ENCODE assay signal across 16 mouse cellular contexts in genomic region chr11:32244617-32245016, GRCm38 (mm10). TPM values are rescaled to one million over a fixed set of nuclear protein-coding genes. Genes with fewer than 3 reads are reported as not detected.
DNase-seq lines count a peak whose midpoint lies in the region; ATAC-seq and TF ChIP-seq lines count a peak whose summit lies in the region.
"Had no signal": no experiment of that assay in that cellular context is flagged by ENCODE, and none has a peak within 500 bp of the region (broad histone marks: within the 10 kb centered on the region; RNA-seq: fewer than 3 reads in every experiment).

No protein-coding gene starts in this region.

- no peak for TF ChIP-seq CTCF in gastrocnemius, adult 2 months (IDR thresholded peaks at IDR 0.05)
- no peak for TF ChIP-seq CTCF in liver, embryonic 14.5 days (IDR thresholded peaks at IDR 0.05; ENCODE audit: low read depth)

- peak overlapping the region; percentile 71 for H3K27ac ChIP-seq in gastrocnemius, adult 2 months
- peak overlapping the region; percentile 72 for H3K27ac ChIP-seq in kidney, embryonic 14.5 days (ENCODE audit: low read depth, low read length)
- 0 out of 2 replicates have a peak overlapping the region, but pooled peaks have one; percentile 30 for H3K27ac ChIP-seq in midbrain, embryonic 12.5 days (replicated peaks)
- H3K27ac ChIP-seq in midbrain, embryonic 15.5 days = no peak overlapping the region
- peak overlapping the region; percentile 100 for H3K27ac ChIP-seq in liver, embryonic 14.5 days

- H3K4me2 ChIP-seq in kidney, embryonic 14.5 days (replicated peaks; ENCODE audit: low read depth, low read length) = no peak overlapping the region
- H3K4me2 ChIP-seq in midbrain, embryonic 12.5 days (replicated peaks) = no peak overlapping the region
- no peak overlapping the region for H3K4me2 ChIP-seq in midbrain, embryonic 15.5 days
- H3K4me2 ChIP-seq in liver, embryonic 14.5 days (ENCODE audit: low read depth) = peak overlapping the region; percentile 72

- no peak for DNase-seq in gastrocnemius, adult 2 months
- no peak for DNase-seq in gastrocnemius, postnatal 36 days
- no peak for DNase-seq in kidney, adult 8-10 months
- DNase-seq in liver, embryonic 14.5 days (ENCODE audit: low read depth in 3 of 3, low spot score in 3 of 3) = no peak
- no peak for DNase-seq in urinary bladder, postnatal 14 days (ENCODE audit: low spot score)
- DNase-seq: adrenal gland, postnatal 14 days; cerebellum, postnatal 36 days; midbrain, embryonic 14.5 days; right cerebral cortex, adult 18-20 months; thymus, postnatal 14 days had no signal

- H3K9ac ChIP-seq in kidney, embryonic 14.5 days (ENCODE audit: low read depth, low read length) = no peak overlapping the region
- no peak overlapping the region for H3K9ac ChIP-seq in midbrain, embryonic 12.5 days (replicated peaks)
- H3K9ac ChIP-seq in midbrain, embryonic 15.5 days = no peak overlapping the region
- H3K9ac ChIP-seq in liver, embryonic 14.5 days (replicated peaks) = peak overlapping the region; percentile 91

- H3K9me3 ChIP-seq in kidney, embryonic 14.5 days (ENCODE audit: control insufficient read depth, low read length) = no peaks in the 10 kb centered on the region
- no peaks in the 10 kb centered on the region for H3K9me3 ChIP-seq in midbrain, embryonic 12.5 days
- H3K9me3 ChIP-seq in midbrain, embryonic 15.5 days = no peaks in the 10 kb centered on the region
- no peaks in the 10 kb centered on the region for H3K9me3 ChIP-seq in liver, embryonic 14.5 days (ENCODE audit: control insufficient read depth, low read length)

- no peak for ATAC-seq in kidney, embryonic 14.5 days (ENCODE audit: low FRiP score, low TSS enrichment)
- no peak for ATAC-seq in midbrain, embryonic 12.5 days (ENCODE audit: low FRiP score, low read depth)
- ATAC-seq in midbrain, embryonic 15.5 days (replicated peaks) = no peak
- ATAC-seq in liver, embryonic 14.5 days (ENCODE audit: insufficient read depth) = no peak

- peaks cover 54% of the 10 kb centered on the region for H3K36me3 ChIP-seq in kidney, embryonic 14.5 days (ENCODE audit: control insufficient read depth, insufficient read depth, low read length)
- H3K36me3 ChIP-seq in midbrain, embryonic 12.5 days = peaks cover 84% of the 10 kb centered on the region
- peaks cover 23% of the 10 kb centered on the region; the same call in 1 of the 2 replicates for H3K36me3 ChIP-seq in midbrain, embryonic 15.5 days (replicated peaks)
- peaks cover 74% of the 10 kb centered on the region for H3K36me3 ChIP-seq in liver, embryonic 14.5 days (replicated peaks; ENCODE audit: control insufficient read depth, insufficient read depth, low read depth)

- no peak overlapping the region for H3K4me3 ChIP-seq in gastrocnemius, adult 2 months
- no peak overlapping the region for H3K4me3 ChIP-seq in kidney, embryonic 14.5 days (ENCODE audit: low read length)
- H3K4me3 ChIP-seq in midbrain, embryonic 12.5 days = no peak overlapping the region
- no peak overlapping the region for H3K4me3 ChIP-seq in midbrain, embryonic 15.5 days
- no peak overlapping the region for H3K4me3 ChIP-seq in liver, embryonic 14.5 days (ENCODE audit: insufficient read depth in 1 of 2, low read depth in 2 of 2, low read length in 2 of 2)

- WGBS in kidney, embryonic 14.5 days = 93% methylated on average over 1 of the region's 1 CpGs
- 91% methylated on average over 1 of the region's 1 CpGs for WGBS in midbrain, embryonic 12.5 days
- WGBS in midbrain, embryonic 15.5 days = 89% methylated on average over 1 of the region's 1 CpGs
- 55% methylated on average over 1 of the region's 1 CpGs for WGBS in liver, embryonic 14.5 days (ENCODE audit: insufficient replicate concordance)

- peaks cover 14% of the 10 kb centered on the region for H3K4me1 ChIP-seq in kidney, embryonic 14.5 days (ENCODE audit: control insufficient read depth, insufficient read depth, low read length)
- no peaks in the 10 kb centered on the region for H3K4me1 ChIP-seq in midbrain, embryonic 12.5 days
- H3K4me1 ChIP-seq in midbrain, embryonic 15.5 days = no peaks in the 10 kb centered on the region
- peaks cover 83 to 86% of the 10 kb centered on the region in 2 experiments for H3K4me1 ChIP-seq in liver, embryonic 14.5 days (replicated peaks; ENCODE audit: control insufficient read depth in 2 of 2, insufficient read depth in 2 of 2, low read length in 1 of 2)

- intact Hi-C loops in gastrocnemius, adult 2 months (cut with DNase I) = loop anchor here (5.0 kb wide), 1 partner anchor 37 kb away; the partner anchor contains the start of gene Snrnp25
- intact Hi-C loops in gastrocnemius, postnatal 36 days (cut with DNase I) = no loop called here

- no peaks in the 10 kb centered on the region for H3K27me3 ChIP-seq in kidney, embryonic 14.5 days (ENCODE audit: control insufficient read depth, insufficient read depth, low read length)
- H3K27me3 ChIP-seq in midbrain, embryonic 12.5 days = no peaks in the 10 kb centered on the region
- H3K27me3 ChIP-seq in midbrain, embryonic 15.5 days (replicated peaks) = no peaks in the 10 kb centered on the region
- H3K27me3 ChIP-seq in liver, embryonic 14.5 days (ENCODE audit: control insufficient read depth, insufficient read depth, low read length) = no peaks in the 10 kb centered on the region

- no peak for TF ChIP-seq EP300 in liver, embryonic 14.5 days (IDR thresholded peaks at IDR 0.05; ENCODE audit: low read depth)

RNA-seq across cellular contexts. Expression of gene Mpg, which starts 18.3 kb away (rescaled TPM):
- total RNA-seq in gastrocnemius, adult 2 months (2021) = 1 to 10 TPM; 3.1 to 5.3 TPM
- total RNA-seq in gastrocnemius, postnatal 36 days (2021) = 1 to 10 TPM; 4.5 to 5.0 TPM
- polyA plus RNA-seq in kidney, embryonic 14.5 days (2014; fragmentation: Nextera tagmentation; extraction: Ambion mirVana) = 35.6 and 39.8 TPM in 2 replicates
- 26.6 and 30.6 TPM in 2 replicates for polyA plus RNA-seq in midbrain, embryonic 12.5 days (2016; fragmentation: Nextera tagmentation; extraction: Ambion mirVana)
- polyA plus RNA-seq in midbrain, embryonic 15.5 days (2015; fragmentation: Nextera tagmentation; extraction: Ambion mirVana) = 41.2 and 44.1 TPM in 2 replicates
- 8.1 and 9.9 TPM in 2 replicates for polyA plus RNA-seq in liver, embryonic 14.5 days (2012; rRNA removed)
- 17.0 and 18.1 TPM in 2 replicates for polyA plus RNA-seq in liver, embryonic 14.5 days (2014; fragmentation: Nextera tagmentation; extraction: Ambion mirVana)

RNA-seq across cellular contexts. Expression of gene Rhbdf1, which starts 22.5 kb away (rescaled TPM):
- 10 to 100 TPM; 17.9 to 19.9 TPM for total RNA-seq in gastrocnemius, adult 2 months (2021)
- total RNA-seq in gastrocnemius, postnatal 36 days (2021) = 10 to 100 TPM; 15.6 to 19.5 TPM
- polyA plus RNA-seq in kidney, embryonic 14.5 days (2014; fragmentation: Nextera tagmentation; extraction: Ambion mirVana) = 28.0 and 39.5 TPM in 2 replicates
- 19.1 and 23.5 TPM in 2 replicates for polyA plus RNA-seq in midbrain, embryonic 12.5 days (2016; fragmentation: Nextera tagmentation; extraction: Ambion mirVana)
- 21.3 and 23.8 TPM in 2 replicates for polyA plus RNA-seq in midbrain, embryonic 15.5 days (2015; fragmentation: Nextera tagmentation; extraction: Ambion mirVana)
- 5.8 and 6.2 TPM in 2 replicates for polyA plus RNA-seq in liver, embryonic 14.5 days (2012; rRNA removed)
- polyA plus RNA-seq in liver, embryonic 14.5 days (2014; fragmentation: Nextera tagmentation; extraction: Ambion mirVana) = 3.0 and 4.4 TPM in 2 replicates

RNA-seq across cellular contexts. Expression of gene Nprl3, which starts 22.9 kb away (rescaled TPM):
- total RNA-seq in gastrocnemius, adult 2 months (2021) = 10 to 100 TPM; 25.6 to 29.6 TPM
- total RNA-seq in gastrocnemius, postnatal 36 days (2021) = 10 to 100 TPM; 20.2 to 26.1 TPM
- 27.5 and 45.5 TPM in 2 replicates for polyA plus RNA-seq in kidney, embryonic 14.5 days (2014; fragmentation: Nextera tagmentation; extraction: Ambion mirVana)
- 44.7 and 47.0 TPM in 2 replicates for polyA plus RNA-seq in midbrain, embryonic 12.5 days (2016; fragmentation: Nextera tagmentation; extraction: Ambion mirVana)
- 46.4 and 48.4 TPM in 2 replicates for polyA plus RNA-seq in midbrain, embryonic 15.5 days (2015; fragmentation: Nextera tagmentation; extraction: Ambion mirVana)
- 36.8 and 44.5 TPM in 2 replicates for polyA plus RNA-seq in liver, embryonic 14.5 days (2012; rRNA removed)
- 16.5 and 16.8 TPM in 2 replicates for polyA plus RNA-seq in liver, embryonic 14.5 days (2014; fragmentation: Nextera tagmentation; extraction: Ambion mirVana)

RNA-seq across cellular contexts. Expression of gene Hba-x, which starts 31.6 kb away (rescaled TPM):
- not detected for total RNA-seq in gastrocnemius, adult 2 months (2021)
- not detected for total RNA-seq in gastrocnemius, postnatal 36 days (2021)
- polyA plus RNA-seq in kidney, embryonic 14.5 days (2014; fragmentation: Nextera tagmentation; extraction: Ambion mirVana) = 87.6 and 90.7 TPM in 2 replicates
- polyA plus RNA-seq in midbrain, embryonic 12.5 days (2016; fragmentation: Nextera tagmentation; extraction: Ambion mirVana) = 1,559 and 1,723 TPM in 2 replicates
- polyA plus RNA-seq in midbrain, embryonic 15.5 days (2015; fragmentation: Nextera tagmentation; extraction: Ambion mirVana) = 32.4 and 44.1 TPM in 2 replicates
- 32.1 and 38.8 TPM in 2 replicates for polyA plus RNA-seq in liver, embryonic 14.5 days (2012; rRNA removed)
- polyA plus RNA-seq in liver, embryonic 14.5 days (2014; fragmentation: Nextera tagmentation; extraction: Ambion mirVana) = 74.9 and 85.3 TPM in 2 replicates
- total RNA-seq: adrenal gland, postnatal 14 days; layer of hippocampus, adult 8-10 months; left cerebral cortex, postnatal 25 days; neutrophil, adult 5-6 weeks had no signal

RNA-seq across cellular contexts. Expression of gene Hba-a1, which starts 38.7 kb away (rescaled TPM):
- total RNA-seq in gastrocnemius, adult 2 months (2021) = 100 to 1,000 TPM; 219 to 309 TPM
- total RNA-seq in gastrocnemius, postnatal 36 days (2021) = 100 to 1,000 TPM; 252 to 350 TPM
- polyA plus RNA-seq in kidney, embryonic 14.5 days (2014; fragmentation: Nextera tagmentation; extraction: Ambion mirVana) = 2,390 and 2,705 TPM in 2 replicates
- 2,872 and 3,406 TPM in 2 replicates for polyA plus RNA-seq in midbrain, embryonic 12.5 days (2016; fragmentation: Nextera tagmentation; extraction: Ambion mirVana)
- 2,454 and 3,091 TPM in 2 replicates for polyA plus RNA-seq in midbrain, embryonic 15.5 days (2015; fragmentation: Nextera tagmentation; extraction: Ambion mirVana)
- 26,041 and 60,430 TPM in 2 replicates for polyA plus RNA-seq in liver, embryonic 14.5 days (2012; rRNA removed)
- polyA plus RNA-seq in liver, embryonic 14.5 days (2014; fragmentation: Nextera tagmentation; extraction: Ambion mirVana) = 70,707 and 74,513 TPM in 2 replicates
